Mouse (Mus musculus) thymus, postnatal 10 days (tissue): ENCODE measurements around the gene Astn1.

Source experiments
- DNase-seq, 2 experiments: peaks; one replicate each; pipeline ENCODE4 v3.0.0; 2021; ENCODE audit warnings: low spot score in 2 of 2

Astn1 gene

DNA sequence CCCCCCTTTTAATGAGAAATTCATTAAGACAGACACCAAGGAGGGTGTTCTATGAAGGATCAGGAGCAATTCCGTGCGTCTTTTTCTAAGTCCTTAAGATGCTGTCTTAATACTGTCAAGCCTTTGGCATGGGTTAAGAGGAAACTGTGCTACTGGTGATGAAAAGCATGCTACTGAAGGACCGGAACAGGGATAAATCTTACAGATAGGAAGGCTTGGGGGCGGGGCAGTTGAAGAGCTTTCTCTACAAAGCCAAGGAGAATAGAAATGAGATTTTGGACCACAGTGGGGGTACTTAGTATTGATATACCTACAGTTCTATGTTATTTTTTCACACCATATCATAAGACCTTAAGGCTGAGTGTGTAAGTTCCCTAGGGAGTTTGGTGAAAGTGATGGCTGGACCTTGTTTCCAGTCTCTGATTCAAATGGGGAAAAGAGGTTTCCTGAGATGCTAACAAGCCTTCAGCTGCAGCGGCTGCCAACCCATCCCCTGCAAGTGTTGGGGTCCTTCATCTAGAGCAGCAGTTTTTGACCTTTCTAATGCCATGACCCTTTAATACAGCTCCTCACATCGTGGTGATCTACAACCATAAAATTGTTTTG, 378.2 kb downstream of the Astn1 start:
- no peak for DNase-seq

DNA sequence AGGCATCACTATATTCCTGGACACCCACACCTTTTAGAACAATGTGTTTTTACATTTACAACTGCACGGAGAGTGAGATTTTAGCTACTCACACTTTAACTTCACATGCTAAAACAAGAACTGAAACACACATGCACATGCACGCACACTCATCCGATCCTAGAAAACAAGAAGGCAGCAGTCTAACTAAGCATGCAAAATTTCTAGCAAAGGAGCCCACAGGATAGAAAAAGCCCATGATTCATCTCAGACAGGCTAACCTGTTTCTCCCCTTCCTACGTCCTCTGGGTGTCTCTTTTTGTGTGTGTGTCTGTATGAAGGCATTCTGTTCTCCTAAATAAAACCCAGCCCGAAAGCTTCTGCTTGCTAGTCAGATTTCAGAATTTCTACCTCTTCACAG, 378.9 kb downstream of the Astn1 start:
- DNase-seq = no peak
